ENCODE assay signal across 12 mouse cellular contexts in the genomic region with DNA sequence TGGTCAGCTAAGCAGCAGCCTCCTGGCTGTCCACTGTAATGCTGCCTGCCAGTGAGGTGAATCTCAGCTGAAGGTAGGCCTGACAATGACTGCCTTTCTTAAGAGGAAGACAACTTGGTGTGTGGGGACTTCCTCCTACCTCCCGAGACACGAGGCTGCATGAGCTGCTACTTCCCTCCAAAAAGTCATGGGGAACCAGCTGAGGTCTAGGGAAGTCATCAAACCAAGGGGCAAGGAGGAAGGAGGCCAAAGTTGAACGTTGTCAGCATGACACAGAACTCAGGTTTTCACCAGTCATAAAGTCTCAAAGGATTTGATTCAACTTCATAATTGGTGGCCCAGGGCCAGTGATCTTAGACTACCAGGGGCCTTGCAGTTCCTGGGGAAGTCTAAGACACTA. TPM values are rescaled to one million over a fixed set of nuclear protein-coding genes. Genes with fewer than 3 reads are reported as not detected.
DNase-seq lines count a peak whose midpoint lies in the region; ATAC-seq and TF ChIP-seq lines count a peak whose summit lies in the region.
"Had no signal": no experiment of that assay in that cellular context is flagged by ENCODE, and none has a peak within 500 bp of the region (broad histone marks: within the 10 kb centered on the region; RNA-seq: fewer than 3 reads in every experiment).

No protein-coding gene starts in this region.

- TF ChIP-seq RAD21 in MEL (IDR thresholded peaks at IDR 0.05; ENCODE audit: low read depth, low read length) = no peak

- ATAC-seq in intestine, postnatal 0 days = no peak
- ATAC-seq in intestine, embryonic 16.5 days = no peak
- ATAC-seq in megakaryocyte, adult 5-6 weeks (ENCODE audit: poor library complexity, severe bottlenecking) = peak; percentile 97
- ATAC-seq: forebrain, embryonic 16.5 days had no signal

- no peak for TF ChIP-seq CTCF in intestine, postnatal 0 days (IDR thresholded peaks at IDR 0.05; ENCODE audit: low read depth)
- no peak for TF ChIP-seq CTCF in MEL (IDR thresholded peaks at IDR 0.05 in 2 of 3, conservative IDR thresholded peaks at IDR 0.05 in 1 of 3; ENCODE audit: control insufficient read depth in 1 of 3, insufficient read depth in 1 of 3, low read depth in 2 of 3, low read length in 3 of 3, poor library complexity in 1 of 3, severe bottlenecking in 1 of 3)

- H3K27me3 ChIP-seq in intestine, postnatal 0 days (replicated peaks; ENCODE audit: control insufficient read depth, insufficient read depth, low read length) = no peaks in the 10 kb centered on the region
- no peaks in the 10 kb centered on the region for H3K27me3 ChIP-seq in intestine, embryonic 16.5 days (replicated peaks; ENCODE audit: control insufficient read depth, insufficient read depth, low read length)
- H3K27me3 ChIP-seq in MEL (ENCODE audit: control insufficient read depth in 1 of 2, insufficient read depth in 2 of 2, low read length in 2 of 2) = no peaks in the 10 kb centered on the region
- H3K27me3 ChIP-seq in forebrain, embryonic 10.5 days (ENCODE audit: poor library complexity, severe bottlenecking) = no peaks in the 10 kb centered on the region
- H3K27me3 ChIP-seq: embryonic facial prominence, embryonic 15.5 days; limb, embryonic 13.5 days; megakaryocyte, embryonic 14.5 days had no signal

- peak; percentile 41 for DNase-seq in 416B (ENCODE audit: low read depth)
- DNase-seq in MEL (ENCODE audit: low read depth, low spot score) = peak; percentile 48
- no peak for DNase-seq in forebrain, embryonic 10.5 days (ENCODE audit: extremely low spot score, low spot score)
- no peak for DNase-seq in gastrocnemius, adult 18-20 months (ENCODE audit: low spot score)

- 0 out of 2 replicates have a peak, but pooled peaks cover 2% of the 10 kb centered on the region for H3K36me3 ChIP-seq in intestine, postnatal 0 days (ENCODE audit: control insufficient read depth, insufficient read depth)
- H3K36me3 ChIP-seq in intestine, embryonic 16.5 days (ENCODE audit: control insufficient read depth, insufficient read depth, low read length) = no peaks in the 10 kb centered on the region
- H3K36me3 ChIP-seq in MEL (ENCODE audit: control insufficient read depth in 1 of 2, insufficient read depth in 2 of 2, low read length in 2 of 2) = no peaks in the 10 kb centered on the region; a peak in 1 of 4 replicates
- peaks cover 12% of the 10 kb centered on the region; the same call in 1 of the 2 replicates for H3K36me3 ChIP-seq in forebrain, embryonic 10.5 days (replicated peaks)

- no peak overlapping the region for H3K4me3 ChIP-seq in intestine, postnatal 0 days (ENCODE audit: low read depth, low read length)
- H3K4me3 ChIP-seq in intestine, embryonic 16.5 days (ENCODE audit: low read length) = no peak overlapping the region
- no peak overlapping the region for H3K4me3 ChIP-seq in MEL (ENCODE audit: control insufficient read depth in 1 of 2, insufficient read depth in 1 of 2, low read depth in 2 of 2, low read length in 2 of 2)
- H3K4me3 ChIP-seq in forebrain, embryonic 10.5 days = no peak overlapping the region
- H3K4me3 ChIP-seq: embryonic facial prominence, embryonic 15.5 days; limb, embryonic 13.5 days; megakaryocyte, embryonic 14.5 days had no signal

- TF ChIP-seq EP300 in MEL (IDR thresholded peaks at IDR 0.05; ENCODE audit: low read depth in 1 of 2, low read length in 2 of 2) = no peak

- peak overlapping the region; percentile 84 for H3K27ac ChIP-seq in intestine, postnatal 0 days (ENCODE audit: low read depth, low read length)
- no peak overlapping the region for H3K27ac ChIP-seq in intestine, embryonic 16.5 days (ENCODE audit: low read length)
- H3K27ac ChIP-seq in MEL (ENCODE audit: control insufficient read depth, low read depth, low read length) = no peak overlapping the region
- no peak overlapping the region for H3K27ac ChIP-seq in forebrain, embryonic 10.5 days
- H3K27ac ChIP-seq: embryonic facial prominence, embryonic 15.5 days; hindbrain, embryonic 14.5 days; limb, embryonic 13.5 days had no signal

- H3K4me2 ChIP-seq in intestine, postnatal 0 days (replicated peaks; ENCODE audit: low read depth) = no peak overlapping the region
- H3K4me2 ChIP-seq in intestine, embryonic 16.5 days (ENCODE audit: low read depth, low read length) = no peak overlapping the region
- H3K4me2 ChIP-seq: embryonic facial prominence, embryonic 15.5 days; hindbrain, embryonic 14.5 days; limb, embryonic 13.5 days had no signal

- 80% methylated on average over 3 of the region's 3 CpGs for WGBS in intestine, postnatal 0 days
- 83% methylated on average over 3 of the region's 3 CpGs for WGBS in intestine, embryonic 16.5 days
- WGBS in forebrain, embryonic 10.5 days = 75% methylated on average over 3 of the region's 3 CpGs

- H3K9ac ChIP-seq in intestine, postnatal 0 days (ENCODE audit: low read depth, low read length) = no peak overlapping the region
- no peak overlapping the region for H3K9ac ChIP-seq in intestine, embryonic 16.5 days (ENCODE audit: low read depth, low read length)
- no peak overlapping the region for H3K9ac ChIP-seq in MEL (ENCODE audit: control insufficient read depth, low read depth, low read length, poor library complexity, severe bottlenecking)
- H3K9ac ChIP-seq: embryonic facial prominence, embryonic 15.5 days; hindbrain, embryonic 14.5 days; limb, embryonic 13.5 days had no signal

- no peaks in the 10 kb centered on the region for H3K79me2 ChIP-seq in MEL (ENCODE audit: control insufficient read depth, insufficient read depth, low read length, poor library complexity)

- H3K9me3 ChIP-seq in intestine, postnatal 0 days (ENCODE audit: control insufficient read depth) = no peaks in the 10 kb centered on the region
- H3K9me3 ChIP-seq in intestine, embryonic 16.5 days (ENCODE audit: control insufficient read depth, low read length) = no peaks in the 10 kb centered on the region
- no peaks in the 10 kb centered on the region for H3K9me3 ChIP-seq in MEL (replicated peaks; ENCODE audit: insufficient read depth, low read length)
- no peaks in the 10 kb centered on the region for H3K9me3 ChIP-seq in forebrain, embryonic 10.5 days
- H3K9me3 ChIP-seq: embryonic facial prominence, embryonic 15.5 days; limb, embryonic 13.5 days; megakaryocyte, embryonic 14.5 days had no signal

- no peaks in the 10 kb centered on the region; the same call in none of the 2 replicates for H3K4me1 ChIP-seq in intestine, postnatal 0 days (replicated peaks; ENCODE audit: control insufficient read depth, insufficient read depth, low read length)
- H3K4me1 ChIP-seq in intestine, embryonic 16.5 days (ENCODE audit: control insufficient read depth, insufficient read depth, low read length) = peaks cover 2% of the 10 kb centered on the region; the same call in 1 of the 2 replicates
- H3K4me1 ChIP-seq in MEL (ENCODE audit: control insufficient read depth in 1 of 2, insufficient read depth in 2 of 2, low read length in 2 of 2) = no peaks in the 10 kb centered on the region
- peaks cover 6% of the 10 kb centered on the region; the same call in 1 of the 2 replicates for H3K4me1 ChIP-seq in forebrain, embryonic 10.5 days
- H3K4me1 ChIP-seq: embryonic facial prominence, embryonic 15.5 days had no signal

- TF ChIP-seq POLR2A in MEL (IDR thresholded peaks at IDR 0.05; ENCODE audit: control insufficient read depth in 1 of 2, insufficient read depth in 1 of 2, low read depth in 1 of 2, low read length in 2 of 2, poor library complexity in 1 of 2) = no peak

TF ChIP-seq in MEL, 35 proteins besides CTCF, POLR2A, EP300 and RAD21:
- TF ChIP-seq CHD2 (IDR thresholded peaks at IDR 0.05; ENCODE audit: low read length) (no peak), ZNF384 (IDR thresholded peaks at IDR 0.05; ENCODE audit: low read depth, low read length) (no peak), MAX (IDR thresholded peaks at IDR 0.05; ENCODE audit: low read length) (peak; percentile 85), MYC (IDR thresholded peaks at IDR 0.05; ENCODE audit: low read depth, low read length) (0 out of 2 replicates have a peak, but pooled peaks have one; percentile 21), SMC3 (IDR thresholded peaks at IDR 0.05; ENCODE audit: low read depth, low read length) (no peak)
TF ChIP-seq in MEL: peak in this region for 2.

RNA-seq across cellular contexts. Expression of a gene that starts 11.6 kb away (rescaled TPM):
- 191 and 206 TPM in 2 replicates for polyA plus RNA-seq in intestine, postnatal 0 days (2015; fragmentation: Nextera tagmentation; extraction: Ambion mirVana)
- polyA plus RNA-seq in intestine, embryonic 16.5 days (2015; fragmentation: Nextera tagmentation; extraction: Ambion mirVana) = 39.9 and 42.2 TPM in 2 replicates
- total RNA-seq in MEL (2012; rRNA removed) = 7.6 and 8.0 TPM in 2 replicates
- 10 to 100 TPM in 1 of 2 experiments, not detected in 1; 13.8 TPM for polyA plus RNA-seq in MEL (2012; ENCODE audit: insufficient read depth in 1 of 2, insufficient read length in 2 of 2, low read depth in 1 of 2, low replicate concordance in 2 of 2, missing spikeins in 1 of 2)
- 119 and 136 TPM in 2 replicates for total RNA-seq in megakaryocyte, adult 5-6 weeks (2015)
- total RNA-seq in megakaryocyte, adult 5-6 weeks (2017) = 69.1 and 73.0 TPM in 2 replicates
- polyA plus RNA-seq in forebrain, embryonic 10.5 days (2016; fragmentation: Nextera tagmentation; extraction: Ambion mirVana) = 15.8 and 16.2 TPM in 2 replicates
- 1 to 10 TPM; 4.6 to 5.3 TPM for total RNA-seq in gastrocnemius, adult 18-20 months (2021)

RNA-seq across cellular contexts. Expression of a gene that starts 34.8 kb away (rescaled TPM):
- 13.1 and 15.1 TPM in 2 replicates for polyA plus RNA-seq in intestine, postnatal 0 days (2015; fragmentation: Nextera tagmentation; extraction: Ambion mirVana)
- polyA plus RNA-seq in intestine, embryonic 16.5 days (2015; fragmentation: Nextera tagmentation; extraction: Ambion mirVana) = 5.7 and 5.8 TPM in 2 replicates
- 0.65 and 0.69 TPM in 2 replicates for total RNA-seq in MEL (2012; rRNA removed)
- polyA plus RNA-seq in MEL (2012; ENCODE audit: insufficient read depth in 1 of 2, insufficient read length in 2 of 2, low read depth in 1 of 2, low replicate concordance in 2 of 2, missing spikeins in 1 of 2) = 1 to 10 TPM in 1 of 2 experiments, not detected in 1; 2.7 TPM
- 10.1 and 10.2 TPM in 2 replicates for total RNA-seq in megakaryocyte, adult 5-6 weeks (2015)
- total RNA-seq in megakaryocyte, adult 5-6 weeks (2017) = 20.2 and 21.2 TPM in 2 replicates
- polyA plus RNA-seq in forebrain, embryonic 10.5 days (2016; fragmentation: Nextera tagmentation; extraction: Ambion mirVana) = 5.2 and 5.3 TPM in 2 replicates
- total RNA-seq in gastrocnemius, adult 18-20 months (2021) = under 1 TPM; 0.62 to 0.85 TPM

RNA-seq across cellular contexts. Expression of a gene that starts 40.7 kb away (rescaled TPM):
- 3.2 and 3.5 TPM in 2 replicates for polyA plus RNA-seq in intestine, postnatal 0 days (2015; fragmentation: Nextera tagmentation; extraction: Ambion mirVana)
- 3.6 and 4.0 TPM in 2 replicates for polyA plus RNA-seq in intestine, embryonic 16.5 days (2015; fragmentation: Nextera tagmentation; extraction: Ambion mirVana)
- total RNA-seq in MEL (2012; rRNA removed) = not detected in 2 replicates
- not detected for polyA plus RNA-seq in MEL (2012; ENCODE audit: insufficient read depth in 1 of 2, insufficient read length in 2 of 2, low read depth in 1 of 2, low replicate concordance in 2 of 2, missing spikeins in 1 of 2)
- total RNA-seq in megakaryocyte, adult 5-6 weeks (2015) = not detected in 2 replicates
- not detected in 2 replicates for total RNA-seq in megakaryocyte, adult 5-6 weeks (2017)
- polyA plus RNA-seq in forebrain, embryonic 10.5 days (2016; fragmentation: Nextera tagmentation; extraction: Ambion mirVana) = 0.20 and 0.37 TPM in 2 replicates
- not detected for total RNA-seq in gastrocnemius, adult 18-20 months (2021)

Comparison
In these comparisons a context has a peak if more than half of its experiments do, and no peak if none do; other contexts are left out.
1. DNase-seq: peak in 416B (single experiment) and MEL (single experiment); none in forebrain, embryonic 10.5 days (single experiment) and gastrocnemius, adult 18-20 months (single experiment).